Mouse (Mus musculus): ENCODE data around the gene Dync1i2.

Dync1i2 gene

DNA sequence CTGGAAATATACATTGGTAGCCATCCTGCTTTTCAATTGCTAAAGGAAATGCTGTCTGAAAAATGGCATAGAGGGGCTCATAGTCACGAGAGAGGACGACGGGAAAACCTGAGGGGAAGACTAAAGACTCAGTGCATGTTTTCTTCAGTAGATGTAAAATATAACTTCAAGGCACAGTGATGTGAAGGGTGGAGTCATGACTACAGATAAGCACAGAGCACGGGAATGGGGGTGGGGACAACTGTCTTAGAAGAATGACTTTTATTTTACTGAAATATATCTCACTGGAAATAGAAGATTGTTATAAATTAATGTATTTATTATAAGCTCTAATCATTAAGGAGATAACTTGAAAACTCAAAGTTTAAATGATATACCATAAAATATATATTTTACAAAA is 58.6 kb downstream of the Dync1i2 start:
- no peak for DNase-seq (ENCODE audit: low read depth)

DNA sequence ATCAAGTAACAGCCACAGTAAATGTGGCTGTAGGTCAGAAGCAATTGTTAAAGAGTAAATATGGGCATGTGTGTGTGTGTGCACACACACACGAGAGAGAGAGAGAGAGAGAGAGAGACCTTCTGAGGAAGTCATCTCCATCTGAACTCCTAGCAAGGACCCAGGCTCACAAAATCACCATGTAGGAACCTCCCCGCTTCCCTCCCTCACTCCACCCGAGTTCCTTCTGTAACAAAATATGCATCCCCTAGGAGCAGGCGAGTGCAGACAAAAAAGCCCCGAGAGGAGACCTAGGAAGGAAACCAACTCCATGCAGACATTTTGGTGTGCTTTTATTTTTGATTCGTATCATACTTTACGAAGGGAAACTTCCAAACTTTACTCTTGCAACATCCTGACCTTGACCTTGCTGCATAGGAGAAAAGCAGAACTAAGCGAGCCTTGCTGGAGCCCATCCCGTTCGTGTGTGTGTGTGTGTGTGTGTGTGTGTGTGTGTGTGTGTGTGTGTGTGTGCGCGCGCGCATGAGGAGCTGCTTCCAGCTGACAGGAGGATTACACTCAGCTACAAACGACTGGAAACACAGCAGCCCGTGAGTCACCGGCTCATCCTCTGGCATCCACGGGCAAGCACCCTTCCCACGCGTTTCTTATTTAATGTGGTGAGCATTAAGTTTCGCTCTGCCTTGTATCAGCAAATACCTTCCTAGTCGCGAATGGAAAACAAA is 62.6 kb downstream of the Dync1i2 start:
- DNase-seq (ENCODE audit: low read depth) = peak; percentile 42

DNA sequence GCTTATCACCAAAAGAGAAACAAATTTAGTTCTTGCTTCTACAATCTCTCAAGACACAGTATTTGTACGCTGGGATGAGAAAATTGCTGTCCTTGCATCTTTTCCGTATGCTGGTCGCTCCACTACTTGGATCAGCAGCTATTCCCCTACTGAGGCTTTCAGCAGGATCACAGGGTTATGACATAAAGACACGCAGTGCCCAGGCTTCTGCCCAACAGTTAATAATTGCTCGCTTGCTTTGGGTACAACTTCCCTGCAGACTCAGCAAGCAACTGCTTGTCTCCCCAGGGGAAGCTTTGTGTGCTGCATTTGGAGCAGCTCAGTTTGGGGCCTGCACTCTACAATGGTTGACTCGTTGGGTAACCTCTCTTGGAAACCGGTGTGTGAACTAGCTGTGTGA is 64.2 kb downstream of the Dync1i2 start:
- DNase-seq (ENCODE audit: low read depth) = no peak

DNA sequence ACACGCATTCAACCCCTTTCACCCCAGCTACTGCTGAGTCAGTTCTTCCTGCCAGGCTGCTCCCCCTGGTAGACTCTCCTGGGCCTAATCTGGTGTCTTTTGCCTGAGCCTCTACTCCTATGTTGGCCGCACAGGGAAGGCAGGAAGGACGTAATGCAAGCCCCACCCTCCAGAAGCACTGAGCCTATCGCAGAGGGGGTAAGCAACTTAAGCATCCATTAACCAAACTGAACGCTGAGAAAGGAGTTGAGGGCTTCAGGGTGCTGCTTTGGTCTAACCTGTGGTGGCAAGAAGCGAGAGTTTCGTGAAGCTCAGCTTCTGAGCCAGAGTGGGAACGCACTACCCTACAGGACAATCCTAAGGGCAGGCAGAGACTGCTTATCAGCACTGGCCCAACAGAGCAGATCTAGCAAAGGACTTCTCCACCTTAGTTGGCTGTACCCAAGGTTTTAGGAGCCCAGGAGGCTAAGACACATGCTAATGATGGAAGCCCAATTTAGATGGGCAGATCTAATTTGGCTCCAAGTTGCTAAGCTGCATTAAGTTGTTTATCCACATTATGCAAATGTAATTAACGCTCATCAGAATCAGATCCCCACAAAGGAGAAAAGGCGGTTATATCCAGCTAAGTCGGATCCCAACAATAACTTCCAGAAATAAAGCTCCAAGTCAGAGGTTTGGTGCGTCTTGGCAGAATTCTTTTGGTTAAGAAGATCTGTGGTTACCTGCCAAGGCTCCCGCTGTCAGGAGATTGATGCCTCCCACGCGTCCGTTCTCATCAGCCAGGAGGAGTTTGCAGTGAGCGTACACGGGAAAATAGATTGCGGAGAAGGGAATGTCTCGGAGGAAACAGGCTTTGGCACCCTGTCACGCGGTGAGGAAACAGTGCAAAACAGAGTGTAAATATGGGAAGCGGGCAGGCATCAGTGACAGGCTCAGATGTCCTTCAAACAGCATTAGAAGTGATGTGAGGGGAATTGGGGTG is 67.6 kb downstream of the Dync1i2 start:
- no peak for DNase-seq (ENCODE audit: low read depth)

DNA sequence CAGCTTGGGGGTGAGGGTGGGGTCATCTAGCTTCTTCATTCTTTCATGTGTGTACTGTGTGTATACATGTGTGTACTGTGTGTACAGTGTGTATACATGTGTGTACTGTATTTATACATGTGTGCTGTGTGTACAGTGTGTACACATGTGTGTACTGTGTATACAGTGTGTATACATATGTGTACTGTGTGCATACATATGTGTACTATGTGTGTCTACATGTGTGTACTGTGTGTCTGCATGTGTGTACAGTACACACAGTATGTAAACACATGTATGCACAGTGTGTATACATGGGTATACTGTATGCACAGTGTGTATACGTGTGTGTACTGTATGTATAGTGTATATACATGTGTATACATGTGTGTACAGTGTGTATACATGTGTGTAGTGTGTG is 70.5 kb downstream of the Dync1i2 start:
- DNase-seq (ENCODE audit: low read depth) = no peak

DNA sequence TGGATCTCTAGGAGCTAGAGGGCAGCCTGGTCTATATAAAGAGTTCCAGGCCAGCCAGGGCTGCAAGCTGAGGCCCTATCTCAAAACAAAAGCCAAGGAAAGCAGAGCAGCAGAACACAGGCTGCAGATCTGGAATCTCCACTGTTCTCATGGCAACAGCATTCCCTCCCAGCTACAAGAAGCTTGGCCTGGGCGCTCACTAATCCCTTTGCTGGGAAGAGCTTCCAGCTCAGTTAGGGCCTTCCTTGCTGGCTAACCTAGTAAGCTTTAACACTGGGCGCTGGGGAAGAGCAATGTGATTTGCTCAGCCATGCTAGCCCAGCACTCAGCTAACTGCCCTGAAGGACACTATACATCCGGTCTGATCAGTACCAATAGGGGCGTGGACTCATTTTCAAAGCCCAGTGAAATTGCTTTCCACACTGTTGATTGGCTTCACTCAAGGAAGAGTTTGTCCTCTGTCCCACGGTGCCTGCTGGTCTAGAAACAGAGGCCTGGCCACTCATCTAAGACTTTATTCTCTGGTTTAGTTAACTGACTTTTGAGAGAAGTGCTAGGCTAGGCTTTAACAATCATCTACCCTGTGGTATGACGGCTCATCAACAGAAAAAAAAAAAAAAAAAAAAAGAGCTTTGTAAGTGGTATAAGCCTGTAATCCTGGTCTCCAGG is 78.7 kb downstream of the Dync1i2 start:
- no peak for DNase-seq (ENCODE audit: low read depth)

DNA sequence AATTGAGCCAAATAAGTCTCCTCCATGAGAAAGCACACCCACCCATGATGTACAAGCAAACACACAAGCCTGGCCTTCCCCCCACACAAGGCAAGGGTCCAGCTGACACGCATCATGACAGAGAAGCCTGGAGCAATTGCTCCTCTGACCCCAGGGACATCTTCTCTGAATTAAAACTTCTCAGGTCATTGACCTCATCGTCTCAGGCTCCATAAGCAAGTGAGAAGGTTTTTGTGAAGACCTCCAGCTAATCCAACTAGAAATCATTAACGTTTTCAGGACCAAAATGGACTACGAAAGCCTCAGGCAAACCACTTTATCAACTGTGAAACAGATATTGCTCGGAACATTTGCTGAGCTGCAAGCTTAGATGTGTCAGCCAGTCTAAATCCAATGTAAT is 80.1 kb downstream of the Dync1i2 start:
- no peak for DNase-seq (ENCODE audit: low read depth)

DNA sequence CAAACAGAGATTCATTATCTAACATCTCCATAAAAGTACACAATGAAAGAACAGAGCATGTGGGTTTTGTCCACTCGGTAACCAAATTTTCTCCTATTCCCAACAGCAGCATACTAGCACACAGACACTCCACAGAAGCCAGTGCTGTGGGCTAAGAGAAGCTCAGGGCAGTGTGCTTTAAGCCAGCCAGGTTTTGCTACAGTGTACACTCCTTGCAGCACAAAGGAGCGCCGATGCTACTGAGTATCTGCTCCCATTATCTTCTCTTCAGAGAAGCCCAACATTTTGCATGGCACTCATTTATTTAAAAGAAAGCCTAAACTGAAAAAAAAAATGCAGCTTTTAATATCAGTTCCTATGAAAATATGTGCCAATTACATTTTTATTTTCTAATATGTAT is 82.5 kb downstream of the Dync1i2 start:
- DNase-seq (ENCODE audit: low read depth) = no peak

DNA sequence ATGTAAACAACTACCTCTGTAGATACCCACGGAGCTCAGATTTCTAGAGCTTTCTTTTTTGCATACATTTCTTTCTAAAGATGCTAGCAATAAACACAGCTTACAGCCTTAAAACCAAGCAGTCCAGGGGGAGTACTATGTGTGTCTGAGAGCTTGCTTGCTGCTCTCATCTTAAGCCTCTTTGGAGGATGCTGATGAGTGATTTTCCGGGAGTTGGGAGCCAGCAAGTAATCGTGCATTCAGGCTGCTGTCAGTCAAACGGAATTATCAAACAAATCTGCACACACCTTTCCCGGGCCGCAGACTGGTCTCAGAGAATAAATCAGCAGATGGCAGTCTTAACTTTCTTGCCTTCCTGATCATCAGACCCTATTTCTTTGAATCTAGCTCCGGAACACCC is 83.0 kb downstream of the Dync1i2 start:
- no peak for DNase-seq (ENCODE audit: low read depth)

DNA sequence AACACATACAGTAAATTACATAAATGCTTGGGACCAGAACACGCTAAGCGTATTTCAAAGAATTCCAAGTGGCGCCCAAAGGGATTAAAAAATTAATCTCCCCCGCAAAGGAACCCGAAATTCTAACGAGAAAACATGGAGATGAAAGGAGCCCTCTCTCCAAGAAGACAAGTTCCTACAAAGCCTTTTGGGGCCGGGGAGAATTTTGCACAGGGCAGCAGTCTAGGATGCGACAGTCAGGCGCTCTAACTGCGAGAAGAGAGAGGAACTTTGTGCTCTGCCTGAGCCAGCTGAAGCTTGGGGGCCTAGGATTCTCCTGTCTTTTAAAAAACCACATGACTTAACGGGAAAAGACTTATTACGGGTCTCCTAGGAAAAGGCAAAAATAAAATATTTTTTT is 84.3 kb downstream of the Dync1i2 start:
- DNase-seq (ENCODE audit: low read depth) = no peak

DNA sequence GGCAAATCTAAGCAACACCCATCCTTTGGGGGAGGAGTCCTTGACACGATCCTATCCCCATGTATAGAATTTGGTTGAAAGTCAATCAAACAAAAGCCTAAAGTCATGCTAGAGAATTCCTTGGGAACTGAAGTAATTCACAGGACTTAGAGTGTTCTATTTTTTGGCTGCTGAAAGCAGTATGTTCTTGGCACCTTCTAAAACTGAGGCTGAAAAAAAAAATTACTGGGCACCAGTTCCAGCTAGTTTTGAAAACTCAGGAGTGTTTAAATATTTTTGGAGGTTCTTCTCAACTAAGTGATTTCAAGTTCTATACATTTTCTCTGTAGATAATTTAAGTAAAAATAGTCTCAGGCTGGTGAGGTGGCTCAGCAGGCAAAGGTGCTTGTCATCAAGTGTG is 86.0 kb downstream of the Dync1i2 start:
- no peak for DNase-seq (ENCODE audit: low read depth)

DNA sequence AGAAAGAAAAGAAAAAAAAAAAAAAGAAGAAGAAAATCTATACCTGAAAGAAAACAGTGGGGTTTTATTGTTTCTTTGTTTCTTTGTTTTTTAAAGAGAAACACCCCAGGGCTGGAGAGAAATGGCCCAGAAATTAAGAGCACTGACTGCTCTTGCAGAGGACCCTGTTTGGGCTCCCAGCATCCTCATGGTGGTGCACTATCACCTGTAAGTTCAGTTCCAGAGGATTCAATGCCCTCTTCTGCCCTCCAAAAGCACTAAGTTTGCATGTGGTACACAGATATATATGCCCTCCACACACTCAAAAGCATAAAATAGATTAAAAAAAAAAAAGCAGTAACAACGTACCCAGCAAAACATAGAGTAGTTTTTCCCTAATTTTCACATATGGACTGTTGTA is 87.2 kb downstream of the Dync1i2 start:
- DNase-seq (ENCODE audit: low read depth) = no peak

DNA sequence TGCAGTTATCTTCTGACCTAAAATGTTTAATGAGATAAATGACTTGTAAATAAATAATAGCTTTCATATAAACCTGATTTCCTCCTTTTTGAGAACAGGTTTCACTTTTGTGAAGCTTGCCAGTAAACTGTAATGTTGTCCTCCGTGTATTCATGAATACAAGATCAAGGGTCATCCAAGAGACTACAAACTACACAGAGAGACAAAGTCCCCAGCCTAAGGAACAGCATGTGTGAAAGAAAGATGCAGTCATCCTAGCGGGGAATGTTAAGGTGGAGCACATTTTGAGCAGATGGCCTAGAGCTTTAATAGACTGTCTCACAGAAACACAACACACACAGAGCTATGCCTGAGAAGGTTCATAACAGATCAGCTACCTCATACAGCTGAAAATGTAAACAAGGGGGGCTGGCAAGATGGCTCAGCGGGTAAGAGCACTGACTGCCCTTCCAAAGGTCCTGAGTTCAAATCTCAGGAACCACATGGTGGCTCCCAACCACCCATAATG is 90.7 kb downstream of the Dync1i2 start:
- no peak for DNase-seq (ENCODE audit: low read depth)

DNA sequence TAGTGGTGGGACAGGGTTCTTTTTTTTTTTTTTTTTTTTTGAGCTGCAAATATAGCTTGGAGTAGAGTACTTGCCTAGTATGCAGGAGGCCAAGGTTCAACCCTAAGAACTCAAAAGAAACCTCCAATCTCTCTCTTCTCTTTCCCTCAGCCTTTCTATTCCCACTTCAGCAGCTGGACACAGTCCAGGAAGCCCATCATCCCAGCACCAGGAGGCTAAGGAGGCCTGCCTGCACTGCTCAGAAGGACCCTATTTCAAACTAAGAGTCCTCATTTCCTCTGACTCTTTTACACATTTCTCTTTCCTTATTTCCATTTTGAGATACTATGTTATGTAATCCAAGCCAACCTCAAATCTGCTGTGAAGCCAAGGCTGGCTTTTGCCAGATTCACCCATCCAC is 91.7 kb downstream of the Dync1i2 start:
- DNase-seq (ENCODE audit: low read depth) = no peak

DNA sequence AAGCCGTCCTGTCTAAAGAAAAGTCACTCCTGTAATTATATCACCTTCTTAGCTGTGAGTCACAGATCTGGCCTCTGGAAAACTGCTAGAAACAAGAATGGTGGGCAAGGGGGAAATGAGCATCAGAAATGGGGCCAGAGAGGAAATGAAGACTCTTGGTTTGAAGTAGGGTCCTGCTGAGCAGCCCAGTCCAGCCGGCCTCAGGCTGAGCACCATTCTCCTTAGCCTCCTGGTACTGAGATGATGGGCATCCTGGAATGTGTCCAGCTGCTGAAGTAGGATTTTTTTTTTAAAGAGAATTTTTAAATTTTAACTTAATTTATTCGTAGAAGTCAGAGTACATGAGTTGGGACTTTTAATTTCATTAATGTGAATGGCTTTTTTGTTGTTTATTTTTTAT is 93.3 kb downstream of the Dync1i2 start:
- no peak for DNase-seq (ENCODE audit: low read depth)

DNA sequence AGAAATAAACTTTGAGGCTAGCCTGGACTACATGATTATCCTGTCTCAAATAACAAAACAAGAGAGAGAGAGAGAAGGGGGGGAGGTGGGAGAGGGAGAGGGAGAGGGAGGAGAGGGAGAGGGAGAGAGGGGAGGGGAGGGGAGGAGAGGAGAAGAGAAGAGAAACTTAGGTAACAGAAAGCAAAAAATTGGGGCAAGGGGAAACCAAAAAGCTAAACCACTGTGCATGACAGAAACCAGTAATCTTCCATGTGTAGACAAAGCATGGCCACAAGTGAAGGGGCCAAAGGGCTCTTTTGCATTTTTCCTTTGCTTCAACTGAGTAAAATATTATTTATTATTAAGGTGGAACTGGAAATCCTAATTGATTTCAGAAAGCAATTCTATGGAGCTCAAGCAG is 94.9 kb downstream of the Dync1i2 start:
- no peak for DNase-seq (ENCODE audit: low read depth)

DNA sequence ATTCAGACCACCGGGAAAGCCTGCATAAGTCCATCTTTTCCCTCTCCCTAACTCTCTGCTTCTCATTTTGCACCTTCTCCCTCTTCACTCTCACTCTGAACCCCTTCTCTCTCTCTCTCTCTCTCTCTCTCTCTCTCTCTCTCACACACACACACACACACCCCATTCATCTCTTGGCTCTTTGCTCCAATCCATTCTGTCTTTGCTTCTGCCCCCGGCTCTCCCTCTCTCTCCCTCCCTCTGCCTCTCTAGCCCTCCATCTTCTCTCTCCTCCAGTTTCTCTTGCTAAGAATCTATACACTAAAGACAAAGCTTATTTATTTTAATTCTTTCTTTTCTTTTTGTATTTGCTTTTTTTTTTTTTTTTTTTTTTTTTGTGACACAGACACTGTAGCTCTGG is 98.2 kb downstream of the Dync1i2 start:
- no peak for DNase-seq (ENCODE audit: low read depth)

DNA sequence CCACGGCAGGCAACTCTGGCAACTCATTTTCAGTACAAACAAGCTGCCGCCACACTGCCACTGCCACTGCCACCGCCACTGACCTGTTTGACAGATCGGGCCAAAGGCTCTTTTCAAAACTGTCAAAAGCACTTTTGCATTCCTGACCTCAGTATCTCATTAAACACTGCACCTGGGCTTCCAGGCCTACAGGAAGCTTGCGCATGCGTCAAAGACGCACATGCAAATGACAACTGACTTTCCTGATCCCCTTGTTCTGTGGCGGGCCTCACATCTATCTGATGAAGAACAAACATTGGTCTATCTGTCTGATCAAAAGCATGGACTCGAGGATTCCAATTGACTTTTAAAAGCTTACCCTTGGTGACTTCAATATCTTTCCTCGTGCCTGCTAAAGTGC is 100.6 kb downstream of the Dync1i2 start:
- no peak for DNase-seq (ENCODE audit: low read depth)

Measured in fibroblast of lung, adult 2 months (primary cell).